Mouse (Mus musculus): ENCODE measurements at regions not wholly inside any gene's neighbourhood (a gene's known extent, or its start where the extent isn't known, plus 50 kb on each side); places are given as distances from the start of the nearest gene placed in this dataset.

DNA sequence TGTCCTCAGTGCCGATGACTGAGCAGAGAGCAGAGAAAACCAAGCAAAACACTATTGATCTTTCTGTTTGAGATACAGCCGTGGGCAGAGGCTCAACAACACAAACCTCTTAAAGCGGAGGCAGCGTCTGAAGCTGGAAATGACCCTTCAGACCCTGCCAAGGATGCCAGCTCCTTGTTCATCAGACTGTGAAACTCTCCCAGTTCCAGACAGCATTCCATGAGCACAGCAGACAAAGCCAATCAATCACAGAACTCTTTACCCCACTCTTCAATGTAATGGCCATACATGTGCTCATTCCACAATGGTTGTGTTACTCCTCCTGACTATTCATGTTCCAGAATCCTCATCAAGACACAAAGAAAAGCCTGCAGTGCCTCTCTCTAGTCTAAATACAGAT lies 73.5 kb downstream of the Tmem114 start:
- DNase-seq (ENCODE audit: low spot score in 2 of 2) = no peak

GRCm38 (mm10) chr16:8349148-8349547 lies 75.8 kb downstream of the Tmem114 start:
- DNase-seq (ENCODE audit: low spot score in 2 of 2) = no peak

DNA sequence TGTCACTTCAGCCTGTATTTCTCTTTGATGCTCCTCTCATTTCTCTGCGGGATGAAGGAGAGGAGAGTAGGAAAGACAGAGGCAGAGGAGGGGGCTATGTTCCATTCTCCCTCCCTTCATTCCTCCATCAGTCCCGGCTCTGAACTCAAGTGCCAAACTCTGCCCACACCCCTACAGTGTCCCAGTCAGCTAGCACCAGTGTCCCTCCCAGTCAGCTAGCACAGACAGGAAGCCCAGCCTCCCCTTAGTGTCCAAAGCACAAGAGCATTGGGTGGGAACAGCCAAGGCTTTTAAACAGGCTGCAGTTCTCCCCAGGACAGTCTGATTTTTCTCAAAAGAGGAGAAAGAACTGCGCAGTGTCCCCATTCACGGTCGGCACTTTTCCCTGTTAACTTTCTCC lies 76.3 kb downstream of the Tmem114 start:
- DNase-seq (ENCODE audit: low spot score in 2 of 2) = no peak

DNA sequence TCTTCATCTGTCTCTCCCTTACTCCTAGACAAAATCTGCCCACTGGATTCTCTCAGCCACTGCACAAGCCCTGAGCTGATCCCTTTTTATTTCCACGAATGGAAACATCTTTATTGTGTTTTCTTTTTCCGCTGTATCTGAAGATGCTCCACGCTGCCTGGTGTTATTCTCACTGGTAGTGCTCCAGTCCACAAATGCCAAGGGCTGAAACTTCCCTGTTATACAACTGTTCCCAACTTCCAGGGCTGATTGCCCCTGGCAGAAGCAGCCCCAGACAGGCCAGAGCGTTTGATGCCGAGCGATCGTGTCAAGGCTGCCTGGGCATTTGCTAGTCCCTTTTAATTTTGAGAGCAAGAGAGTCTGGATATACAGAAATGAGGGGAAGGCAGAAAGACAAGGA lies 79.7 kb downstream of the Tmem114 start:
- no peak for DNase-seq (ENCODE audit: low spot score in 2 of 2)

DNA sequence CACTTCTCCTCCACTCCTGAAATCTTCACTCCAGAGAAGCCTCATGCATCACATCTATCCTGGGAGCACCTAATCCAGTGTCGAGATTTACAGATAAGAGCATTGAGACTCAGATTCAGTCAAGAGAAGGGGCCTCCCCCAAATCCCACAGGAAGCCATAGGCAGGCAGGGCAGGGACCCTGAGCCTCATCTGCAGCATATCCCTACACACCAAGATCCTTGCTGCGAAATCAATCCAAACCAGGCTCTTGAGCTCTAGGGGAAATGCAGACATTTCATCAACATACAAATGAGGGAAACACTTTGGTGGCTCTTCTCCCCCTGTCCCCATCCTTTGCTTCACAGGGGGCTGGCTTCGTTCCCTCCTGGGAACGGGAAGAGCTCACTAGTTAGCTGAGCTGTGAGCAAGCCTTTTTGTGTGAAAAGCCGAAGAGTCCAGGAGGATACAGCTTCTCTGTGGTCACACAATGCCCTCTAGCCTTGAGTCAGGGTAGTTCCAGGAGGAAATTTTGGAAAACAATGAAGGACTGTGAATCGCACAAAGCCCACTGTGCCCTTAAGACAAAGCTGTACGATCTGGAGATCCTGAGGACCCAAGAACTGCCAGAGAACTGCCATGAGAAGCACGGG lies 91.7 kb downstream of the Tmem114 start:
- peak; percentile 19 to 53 for DNase-seq (ENCODE audit: low spot score in 2 of 2)

DNA sequence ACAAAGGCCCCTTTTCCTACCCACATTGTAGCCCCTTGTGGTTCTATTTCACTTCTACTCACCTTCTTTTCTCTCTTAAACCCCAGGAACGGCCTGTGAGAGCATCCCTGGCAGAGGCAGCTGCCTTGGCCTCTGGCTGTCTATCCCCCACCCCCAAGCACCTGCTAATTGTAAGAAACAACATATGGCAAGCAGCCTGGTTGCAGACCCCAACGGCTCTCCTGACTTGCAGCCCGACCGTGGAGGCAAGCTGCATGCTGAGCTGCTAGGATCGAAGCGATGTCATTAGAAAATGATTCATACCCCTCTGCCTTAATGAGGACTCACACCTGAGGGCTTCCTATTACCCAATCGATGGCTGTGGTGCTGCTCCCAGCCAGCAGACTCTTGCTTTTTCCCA lies 112.9 kb downstream of the Tmem114 start:
- DNase-seq (ENCODE audit: low spot score in 2 of 2) = no peak

DNA sequence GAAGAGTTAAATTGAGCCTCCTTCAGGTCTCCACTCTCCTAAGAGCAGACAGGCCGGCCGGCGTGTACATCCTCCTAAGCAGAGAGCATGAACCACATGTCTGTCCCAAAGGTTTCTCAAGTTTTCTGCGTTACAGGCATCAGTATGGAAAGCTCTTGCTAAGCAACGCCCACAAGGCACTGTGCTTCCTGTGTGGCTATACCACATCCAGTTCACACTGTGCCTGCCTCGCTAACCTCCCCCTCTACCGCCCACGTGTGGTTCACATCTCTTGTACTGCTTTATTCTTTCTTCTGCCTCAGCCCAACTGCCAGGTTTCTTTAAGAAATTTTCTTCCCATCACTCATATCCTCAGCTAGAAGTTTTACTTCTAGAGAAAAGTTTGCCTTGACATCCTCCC lies 118.5 kb downstream of the Tmem114 start:
- DNase-seq (ENCODE audit: low spot score in 2 of 2) = peak; percentile 48 to 69

Measured in left cerebral cortex, adult 18-20 months (tissue).